Mouse (Mus musculus) neural tube, embryonic 12.5 days (tissue): Measurements from ENCODE around the gene Zfp870. TPM values are rescaled to one million over a fixed set of nuclear protein-coding genes. Genes with fewer than 3 reads are reported as not detected.
"Not testable (repeated sequence)": the region's sequence is repeated elsewhere in the genome, so short reads cannot be mapped to it uniquely, and the experiment has no call there.

Experiments
- ATAC-seq: fragments of 200-750 bp; cut with Nextera tagmentation; 2 replicates; pipeline ENCODE4 v1.8.0; 2017; ENCODE audit warnings: low read depth, mild to moderate bottlenecking, moderate TSS enrichment, moderate library complexity; ENCODE audit not compliant: low FRiP score
- H3K27ac ChIP-seq: fragments of 300-500 bp; sonication (generic); 2 replicates; pipeline ENCODE4 v1.5.1; 2016
- H3K27me3 ChIP-seq: fragments of 300-500 bp; sonication (generic); replicated peaks from 2 replicates; pipeline ENCODE4 v1.6.1; 2016; ENCODE audit warnings: mild to moderate bottlenecking
- H3K36me3 ChIP-seq: fragments of 300-500 bp; sonication (generic); 2 replicates; pipeline ENCODE4 v1.6.1; 2016; ENCODE audit warnings: mild to moderate bottlenecking
- H3K4me1 ChIP-seq: fragments of 300-500 bp; sonication (generic); 2 replicates; pipeline ENCODE4 v1.6.1; 2016
- H3K4me2 ChIP-seq: fragments of 300-500 bp; sonication (generic); replicated peaks from 2 replicates; pipeline ENCODE4 v1.6.1; 2016; ENCODE audit warnings: mild to moderate bottlenecking
- H3K4me3 ChIP-seq: fragments of 300-500 bp; sonication (generic); 2 replicates; pipeline ENCODE4 v1.5.1; 2016
- H3K9ac ChIP-seq: fragments of 300-500 bp; sonication (generic); 2 replicates; pipeline ENCODE4 v1.6.1; 2016; ENCODE audit warnings: mild to moderate bottlenecking
- H3K9me3 ChIP-seq: fragments of 300-500 bp; sonication (generic); 2 replicates; pipeline ENCODE4 v1.6.1; 2016; ENCODE audit warnings: mild to moderate bottlenecking
- WGBS: fragments of 180-500 bp; shearing (Covaris S2); methylation state at CpG from one replicate; pipeline ENCODE4 v1.1.7; 2016; 5-methylcytosine and 5-hydroxymethylcytosine counted together
- polyA plus RNA-seq: library from polyadenylated mRNA; unstranded; fragments of >200 nt; fragmentation: Nextera tagmentation; extraction: Ambion mirVana; gene quantifications from 2 replicates; pipeline ENCODE4 v1.2.1, GENCODE M21; 2016

The Zfp870 gene
- polyA plus RNA-seq, 1 experiment from 2014 or later, result 7.9 TPM

GRCm38 (mm10) chr17:32856713-32857112 is 34.7 kb downstream of the Zfp870 start:
- not testable (repeated sequence) for H3K4me3 ChIP-seq, H3K4me1 ChIP-seq, H3K27ac ChIP-seq, H3K9ac ChIP-seq, H3K36me3 ChIP-seq, ATAC-seq, H3K27me3 ChIP-seq, H3K4me2 ChIP-seq, H3K9me3 ChIP-seq
- 71% methylated on average over 4 of the region's 6 CpGs for WGBS

DNA sequence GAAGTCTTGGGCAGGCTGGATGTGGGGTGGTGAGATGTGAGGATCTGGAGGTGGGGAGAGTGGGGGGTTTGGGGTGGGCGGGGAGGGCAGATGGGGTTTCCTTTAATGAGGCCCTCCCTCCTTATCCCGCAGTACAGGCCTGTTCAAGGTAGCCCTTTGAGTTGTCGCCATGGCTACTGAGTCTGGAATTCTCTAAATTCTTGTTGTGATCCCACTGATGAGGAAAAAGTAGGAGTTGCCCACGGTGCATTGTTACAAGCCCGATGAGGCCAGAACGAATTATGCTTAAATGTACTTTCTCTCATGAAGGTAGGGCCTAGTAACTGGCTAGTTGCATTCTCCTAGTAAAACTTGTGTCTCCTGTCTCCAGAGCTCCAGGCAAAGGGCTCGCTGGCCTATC is 39.9 kb downstream of the Zfp870 start:
- Histone ChIP-seq H3K9me3 (no peaks in the 10 kb centered on the region), H3K9ac (no peak overlapping the region), H3K36me3 (no peaks in the 10 kb centered on the region), H3K4me3 (no peak overlapping the region), H3K4me1 (no peaks in the 10 kb centered on the region), H3K27ac (no peak overlapping the region), H3K4me2 (no peak overlapping the region), H3K27me3 (no peaks in the 10 kb centered on the region)
- ATAC-seq, result no peak
- 39% methylated on average over 7 of the region's 7 CpGs for WGBS

DNA sequence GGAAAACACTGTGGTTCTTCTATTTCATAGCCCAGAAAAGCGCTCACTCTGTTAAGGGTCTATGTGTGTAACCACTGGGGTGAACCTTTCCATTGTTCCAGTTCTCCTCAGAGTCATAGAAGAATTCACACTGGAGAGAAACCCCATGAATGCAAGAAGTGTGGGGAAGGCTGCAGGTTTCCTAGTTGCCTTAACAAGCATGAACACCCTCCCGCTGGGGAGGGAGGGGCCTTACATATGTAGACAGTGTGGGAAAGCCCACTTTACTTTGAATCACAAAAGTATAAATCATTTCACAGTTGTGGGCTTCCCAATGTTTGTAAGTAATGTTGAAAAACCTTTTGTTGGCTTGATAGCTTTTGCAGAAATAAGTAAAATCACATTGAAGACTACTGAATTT is 50.1 kb downstream of the Zfp870 start:
- Histone ChIP-seq H3K4me1 (peaks cover 4% of the 10 kb centered on the region), H3K27ac (no peak overlapping the region), H3K9ac (no peak overlapping the region), H3K4me3 (no peak overlapping the region), H3K9me3 (0 out of 2 replicates have a peak, but pooled peaks cover 7% of the 10 kb centered on the region), H3K36me3 (no peaks in the 10 kb centered on the region), H3K27me3 (no peaks in the 10 kb centered on the region), H3K4me2 (no peak overlapping the region)
- WGBS, result 43% methylated on average over 2 of the region's 2 CpGs
- ATAC-seq, result peak; percentile 77; the same call in 1 of the 2 replicates

- Histone ChIP-seq H3K4me1 (peaks cover 4% of the 10 kb centered on the region), H3K36me3 (no peaks in the 10 kb centered on the region), H3K9ac (0 out of 2 replicates have a peak overlapping the region, but pooled peaks have one; percentile 21), H3K9me3 (0 out of 2 replicates have a peak, but pooled peaks cover 7% of the 10 kb centered on the region), H3K27ac (no peak overlapping the region), H3K27me3 (no peaks in the 10 kb centered on the region), H3K4me2 (0 out of 2 replicates have a peak overlapping the region, but pooled peaks have one; percentile 8), H3K4me3 (no peak overlapping the region)
- WGBS, result 37% methylated on average over 15 of the region's 15 CpGs
- ATAC-seq, result no peak
These were observed 52.2 kb downstream of the Zfp870 start for GRCm38 (mm10) chr17:32839083-32839802.

- 0 out of 2 replicates have a peak, but pooled peaks have one; percentile 5 for ATAC-seq
- 33% methylated on average over 3 of the region's 3 CpGs for WGBS
These were observed 61.0 kb downstream of the Zfp870 start for GRCm38 (mm10) chr17:32830418-32830782.

GRCm38 (mm10) chr17:32829540-32830417 is 61.7 kb downstream of the Zfp870 start, which contains the start of gene Zfp799:
Zfp799 (minus strand) TSS chr17:32830261.
- H3K36me3 ChIP-seq, result peaks cover 15% of the 10 kb centered on the region
- no peaks in the 10 kb centered on the region for H3K27me3 ChIP-seq
- peak; percentile 99 for ATAC-seq
- peak within 1 kb of the TSS; percentile 87 for H3K4me3 ChIP-seq
- H3K9me3 ChIP-seq, result no peaks in the 10 kb centered on the region
- H3K27ac ChIP-seq, result peak within 1 kb of the TSS; percentile 32; the same call in 1 of the 2 replicates
- H3K4me1 ChIP-seq, result peaks cover 11% of the 10 kb centered on the region
- 2% methylated on average over 35 of the region's 35 CpGs for WGBS
- H3K4me2 ChIP-seq, result peak within 1 kb of the TSS; percentile 79
- H3K9ac ChIP-seq, result peak within 1 kb of the TSS; percentile 94

More at GRCm38 (mm10) chr17:32830418-32830782, 61.0 kb downstream of the Zfp870 start:
- Histone ChIP-seq H3K4me1 (peaks cover 11% of the 10 kb centered on the region), H3K27ac (no peak overlapping the region), H3K9ac (no peak overlapping the region), H3K9me3 (no peaks in the 10 kb centered on the region), H3K4me3 (peak overlapping the region; percentile 87), H3K27me3 (no peaks in the 10 kb centered on the region), H3K4me2 (peak overlapping the region; percentile 79), H3K36me3 (peaks cover 11% of the 10 kb centered on the region; the same call in 1 of the 2 replicates)

Other genes with a start within 250 kb of the Zfp870 start
- not detected in 2 replicates for gene Cyp4f40, start 232.7 kb downstream of the Zfp870 start, polyA plus RNA-seq
- 0.22 and 0.84 TPM in 2 replicates for gene Cyp4f15, start 206.0 kb downstream of the Zfp870 start, polyA plus RNA-seq
- gene Zfp871, start 103.4 kb downstream of the Zfp870 start, polyA plus RNA-seq, result 39.9 and 44.9 TPM in 2 replicates
- 43.4 and 44.3 TPM in 2 replicates for gene Zfp811, start 81.7 kb downstream of the Zfp870 start, polyA plus RNA-seq
- 15.7 and 17.3 TPM in 2 replicates for gene Zfp799, start 61.4 kb downstream of the Zfp870 start, polyA plus RNA-seq
- gene Cyp4f14, start 25.7 kb upstream of the Zfp870 start, polyA plus RNA-seq, result not detected in 2 replicates
- 4.7 and 5.6 TPM in 2 replicates for gene Cyp4f13, start 55.8 kb upstream of the Zfp870 start, polyA plus RNA-seq
- gene Zfp472, start 74.2 kb upstream of the Zfp870 start, polyA plus RNA-seq, result 8.7 and 10.3 TPM in 2 replicates
- gene Zfp952, start 101.5 kb upstream of the Zfp870 start, polyA plus RNA-seq, result 16.9 and 19.4 TPM in 2 replicates
- gene Zfp763, start 141.8 kb upstream of the Zfp870 start, polyA plus RNA-seq, result 21.6 and 22.8 TPM in 2 replicates
- not detected in 2 replicates for gene 4921501E09Rik, start 176.4 kb upstream of the Zfp870 start, polyA plus RNA-seq
- 13.5 and 16.5 TPM in 2 replicates for gene Zfp563, start 197.7 kb upstream of the Zfp870 start, polyA plus RNA-seq
- 0.19 TPM in 1 of 2 replicates, not detected in the other for gene Morc2b, start 248.0 kb upstream of the Zfp870 start, polyA plus RNA-seq